Mouse (Mus musculus) MEL (cell line): ENCODE data around the gene E2f1.

ENCODE experiments used
- CTCF ChIP-seq, 3 experiments: IDR thresholded peaks in 2 of 3; conservative IDR thresholded peaks in 1 of 3; 2 replicates each; pipeline ENCODE4 v1.5.1; 2011 to 2012; ENCODE audit warnings: low read length in 3 of 3, low read depth in 2 of 3, mild to moderate bottlenecking in 2 of 3, improper control_type of control experiment in 1 of 3, inconsistent platforms in 1 of 3, mixed read lengths in 1 of 3, moderate library complexity in 1 of 3; ENCODE audit not compliant: control insufficient read depth in 1 of 3, insufficient read depth in 1 of 3, poor library complexity in 1 of 3, severe bottlenecking in 1 of 3
- HCFC1 ChIP-seq: IDR thresholded peaks from 2 replicates; pipeline ENCODE4 v1.6.1; 2012; ENCODE audit warnings: low read depth, mild to moderate bottlenecking, inconsistent platforms, low read length, improper control_type of control experiment, moderate library complexity
- MAFK ChIP-seq: IDR thresholded peaks from 2 replicates; pipeline ENCODE4 v1.6.1; 2011; ENCODE audit warnings: low read depth, mild to moderate bottlenecking, low read length, improper control_type of control experiment, borderline replicate concordance
- POLR2A ChIP-seq, 2 experiments: IDR thresholded peaks; 2 replicates each; pipeline ENCODE4 v1.6.1; 2011 to 2012; ENCODE audit warnings: low read length in 2 of 2, mild to moderate bottlenecking in 2 of 2, control low read depth in 1 of 2, improper control_type of control experiment in 1 of 2, low read depth in 1 of 2, moderate library complexity in 1 of 2; ENCODE audit not compliant: control insufficient read depth in 1 of 2, insufficient read depth in 1 of 2, poor library complexity in 1 of 2
- RAD21 ChIP-seq: IDR thresholded peaks from 2 replicates; pipeline ENCODE4 v1.6.1; 2011; ENCODE audit warnings: mild to moderate bottlenecking, low read depth, low read length, improper control_type of control experiment

GRCm38 (mm10) chr2:154597399-154597798 lies 27.7 kb upstream of the E2f1 start:
- TF ChIP-seq CTCF (IDR thresholded peaks at IDR 0.05 in 2 of 3, conservative IDR thresholded peaks at IDR 0.05 in 1 of 3; ENCODE audit: control insufficient read depth in 1 of 3, insufficient read depth in 1 of 3, low read depth in 2 of 3, low read length in 3 of 3, poor library complexity in 1 of 3, severe bottlenecking in 1 of 3) (no peak), RAD21 (no peak), HCFC1 (no peak), MAFK (no peak), POLR2A (IDR thresholded peaks at IDR 0.05; ENCODE audit: control insufficient read depth in 1 of 2, insufficient read depth in 1 of 2, low read depth in 1 of 2, low read length in 2 of 2, poor library complexity in 1 of 2) (no peak)
